Comparison of ENCODE assay signal across 8 mouse cellular contexts in the genomic region with DNA sequence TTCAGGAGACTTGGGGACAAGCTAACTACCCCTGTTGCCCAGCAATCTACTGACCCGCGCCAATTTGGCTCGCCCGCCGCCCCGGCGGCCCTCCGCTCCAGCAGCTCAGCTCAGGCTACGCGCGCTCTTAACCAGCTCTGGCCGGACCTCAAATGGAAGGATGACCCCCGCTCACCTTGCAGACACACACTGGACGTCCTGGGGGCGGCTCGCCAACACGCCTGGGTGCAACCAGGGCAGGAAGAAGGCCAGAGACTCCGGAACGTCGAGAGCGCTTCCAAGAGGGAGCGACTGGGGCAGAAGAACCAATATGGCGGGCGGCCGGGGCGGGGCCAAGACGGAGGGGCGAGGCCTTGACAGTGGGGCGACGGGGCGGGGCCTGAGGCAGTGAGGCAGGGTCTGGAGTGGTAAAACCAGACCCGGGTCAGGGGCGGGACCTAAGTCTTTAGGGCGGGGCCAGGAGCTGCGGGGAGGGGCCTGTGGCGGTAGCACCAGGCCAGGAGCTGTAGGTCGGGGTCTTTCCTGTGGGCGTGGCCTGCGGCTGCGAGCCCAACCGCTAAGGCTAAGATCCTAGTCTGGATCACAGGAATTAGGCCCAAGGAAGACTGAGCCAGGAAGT. TPM values are rescaled to one million over a fixed set of nuclear protein-coding genes. Genes with fewer than 3 reads are reported as not detected.
DNase-seq lines count a peak whose midpoint lies in the region; ATAC-seq lines count a peak whose summit lies in the region.

A gene (minus strand): TSS at position 503 of the 619 bp plus-strand sequence.

- H3K4me1 ChIP-seq in hindbrain, embryonic 10.5 days (replicated peaks): no peaks in the 10 kb centered on the region

- peak within 1 kb of the TSS; percentile 92 for H3K27ac ChIP-seq in hindbrain, embryonic 10.5 days

- H3K36me3 ChIP-seq in hindbrain, embryonic 10.5 days: peaks cover 11% of the 10 kb centered on the region

- 18% methylated on average over 41 of the region's 41 CpGs for WGBS in hindbrain, embryonic 10.5 days

- H3K9me3 ChIP-seq in hindbrain, embryonic 10.5 days: no peaks in the 10 kb centered on the region

- DNase-seq in MEL-GATA-1-ER (ENCODE audit: extremely low read depth, low read depth): peak; percentile 81
- peak; percentile 87 for DNase-seq in cerebellum, adult 8-10 months
- peak; percentile 95 for DNase-seq in hindbrain, embryonic 10.5 days (ENCODE audit: low spot score)
- DNase-seq in layer of hippocampus, postnatal 10 days (ENCODE audit: low spot score in 2 of 2): peak; percentile 86 to 89
- DNase-seq in lung, postnatal 10 days: peak; percentile 97
- peak; percentile 90 for DNase-seq in ovary, postnatal 36 days (ENCODE audit: low spot score)
- DNase-seq in thymus, postnatal 25 days: peak; percentile 95

- peak; percentile 98 for ATAC-seq in frontal cortex, adult (ENCODE audit: low TSS enrichment)

- H3K27me3 ChIP-seq in hindbrain, embryonic 10.5 days (ENCODE audit: insufficient read depth, poor library complexity, severe bottlenecking): peaks cover 27% of the 10 kb centered on the region

- peak within 1 kb of the TSS; percentile 66 for H3K4me3 ChIP-seq in hindbrain, embryonic 10.5 days

RNA-seq across cellular contexts. Expression of the gene that starts here (rescaled TPM):
- polyA plus RNA-seq in hindbrain, embryonic 10.5 days (2016; fragmentation: Nextera tagmentation; extraction: Ambion mirVana): 43.3 and 44.8 TPM in 2 replicates
- 10 to 100 TPM; 33.8 to 41.3 TPM for total RNA-seq in layer of hippocampus, postnatal 10 days (2021)

Comparison
In these comparisons a context has a peak if more than half of its experiments do, and no peak if none do; other contexts are left out.
1. Peak in every context shown above with its lines: DNase-seq, ATAC-seq, H3K4me3 ChIP-seq and H3K27ac ChIP-seq.